Mouse (Mus musculus) liver, adult 2 months (tissue): Measurements from ENCODE around the gene Fbxl8.

Experiments used
- CTCF ChIP-seq: fragments of 200-500 bp; IDR thresholded peaks from 2 replicates; pipeline ENCODE4 v1.5.1; 2011; ENCODE audit warnings: low read depth, low read length, control low read depth
- POLR2A ChIP-seq: fragments of 200-500 bp; IDR thresholded peaks from 2 replicates; pipeline ENCODE4 v1.6.1; 2011; ENCODE audit warnings: low read length, control low read depth; ENCODE audit not compliant: insufficient read depth; ENCODE audit errors: extremely low read depth

DNA sequence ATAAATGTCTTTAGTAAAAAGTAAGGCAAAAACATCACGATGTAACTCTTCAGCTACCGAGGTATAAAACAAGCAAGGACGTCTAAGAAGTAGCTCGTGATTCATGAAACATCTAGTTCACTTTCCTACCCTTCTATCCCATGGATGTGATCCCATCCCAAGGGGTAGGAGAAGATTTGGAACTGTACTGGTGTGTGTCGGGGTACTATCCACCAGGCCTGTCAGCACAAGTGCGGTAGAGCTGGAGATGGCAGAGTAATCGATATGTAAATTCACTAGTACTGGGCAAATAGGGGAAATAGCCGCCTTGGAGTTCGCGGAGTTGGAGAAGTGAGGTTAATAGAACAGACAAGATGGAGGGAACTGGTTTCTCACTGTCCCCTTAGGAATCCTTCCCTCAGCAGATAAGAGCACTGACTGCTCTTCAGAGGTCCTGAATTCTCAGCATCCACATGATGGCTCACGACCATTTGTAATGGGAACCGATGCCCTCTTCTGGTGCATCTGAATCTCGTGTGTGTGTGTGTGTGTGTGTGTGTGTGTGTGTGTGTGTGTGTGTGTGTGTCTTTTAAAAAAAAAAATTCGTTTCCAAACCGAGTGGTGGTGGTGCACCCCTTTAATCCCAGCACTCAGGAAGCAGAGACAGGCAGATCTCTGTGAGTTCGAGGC lies 1.1 kb upstream of the Fbxl8 start:
- TF ChIP-seq POLR2A (no peak), CTCF (no peak)
